ENCODE assay signal across 27 mouse cellular contexts in the genomic region with DNA sequence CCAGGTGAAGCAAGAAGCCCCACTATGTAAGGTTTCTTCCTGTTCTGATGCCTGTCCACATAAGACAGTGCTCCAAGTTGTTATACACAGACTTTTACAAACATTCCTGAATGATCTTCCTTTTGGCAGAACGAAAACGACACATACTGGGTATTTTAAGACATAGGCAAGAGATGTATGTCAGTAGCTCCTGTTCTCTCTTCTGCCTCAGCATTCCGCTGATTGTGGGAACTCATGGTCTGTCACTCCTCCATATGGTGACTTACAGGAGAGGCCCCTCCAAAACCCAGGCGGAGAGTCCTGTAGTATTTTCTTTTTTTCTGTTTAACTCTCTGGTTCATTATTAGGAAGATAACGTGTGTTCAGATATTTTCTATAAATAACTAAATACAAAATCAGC.
"Had no signal": no experiment of that assay in that cellular context is flagged by ENCODE, and none has a peak within 500 bp of the region (broad histone marks: within the 10 kb centered on the region; RNA-seq: fewer than 3 reads in every experiment).

No protein-coding gene starts in this region.

- H3K27ac ChIP-seq: heart, adult 2 months; heart, embryonic 13.5 days; heart, embryonic 15.5 days; hindbrain, embryonic 13.5 days; hindbrain, embryonic 15.5 days; hindbrain, postnatal 0 days; kidney, embryonic 15.5 days; kidney, postnatal 0 days; limb, embryonic 13.5 days; limb, embryonic 15.5 days; liver, embryonic 12.5 days; liver, embryonic 14.5 days had no signal

- H3K27me3 ChIP-seq: heart, embryonic 13.5 days; heart, embryonic 15.5 days; hindbrain, embryonic 13.5 days; hindbrain, embryonic 15.5 days; kidney, embryonic 15.5 days; limb, embryonic 13.5 days; limb, embryonic 15.5 days; liver, embryonic 12.5 days had no signal

- H3K36me3 ChIP-seq: heart, embryonic 13.5 days; heart, embryonic 15.5 days; hindbrain, embryonic 13.5 days; hindbrain, embryonic 15.5 days; kidney, embryonic 15.5 days; limb, embryonic 13.5 days; limb, embryonic 15.5 days; liver, embryonic 12.5 days had no signal

- H3K4me1 ChIP-seq: heart, embryonic 13.5 days; heart, embryonic 15.5 days; hindbrain, embryonic 13.5 days; hindbrain, embryonic 15.5 days; kidney, embryonic 15.5 days; limb, embryonic 13.5 days; limb, embryonic 15.5 days; liver, embryonic 12.5 days had no signal

- H3K4me2 ChIP-seq: heart, embryonic 11.5 days; heart, embryonic 13.5 days; heart, embryonic 15.5 days; hindbrain, embryonic 13.5 days; hindbrain, embryonic 15.5 days; kidney, embryonic 15.5 days; limb, embryonic 13.5 days; limb, embryonic 15.5 days; liver, embryonic 12.5 days had no signal

- DNase-seq: gastrocnemius, postnatal 14 days; gastrocnemius, postnatal 36 days; heart, adult 11 months; heart, adult 2 months; heart, postnatal 14 days; heart, postnatal 36 days; kidney, adult 11 months; kidney, adult 2 months; kidney, adult 9 months; kidney, postnatal 14 days; kidney, postnatal 36 days; layer of hippocampus, adult 9-11 months; layer of hippocampus, postnatal 36 days; left cerebral cortex, postnatal 4 days had no signal

- ATAC-seq: hindbrain, postnatal 0 days; intestine, embryonic 16.5 days; liver, embryonic 12.5 days had no signal

- H3K9ac ChIP-seq: heart, embryonic 13.5 days; heart, embryonic 15.5 days; hindbrain, embryonic 13.5 days; hindbrain, embryonic 15.5 days; kidney, embryonic 15.5 days; limb, embryonic 13.5 days; limb, embryonic 15.5 days; liver, embryonic 12.5 days; liver, embryonic 14.5 days had no signal

- H3K4me3 ChIP-seq: heart, adult 2 months; heart, embryonic 13.5 days; heart, embryonic 15.5 days; hindbrain, embryonic 13.5 days; hindbrain, embryonic 15.5 days; kidney, embryonic 15.5 days; limb, embryonic 13.5 days; limb, embryonic 15.5 days; liver, embryonic 12.5 days had no signal

- H3K9me3 ChIP-seq: heart, embryonic 13.5 days; heart, embryonic 15.5 days; hindbrain, embryonic 13.5 days; hindbrain, embryonic 15.5 days; kidney, embryonic 15.5 days; limb, embryonic 13.5 days; limb, embryonic 15.5 days; liver, embryonic 12.5 days had no signal
